Mouse (Mus musculus) CD4-positive helper T cell, adult 2 months (primary cell): ENCODE data around the gene Tgfa.

Experiments
- DNase-seq: peaks from one replicate; pipeline ENCODE4 v3.0.0-alpha.2; 2012; ENCODE audit warnings: low read depth, missing footprints, low spot score

Gene Tgfa

DNA sequence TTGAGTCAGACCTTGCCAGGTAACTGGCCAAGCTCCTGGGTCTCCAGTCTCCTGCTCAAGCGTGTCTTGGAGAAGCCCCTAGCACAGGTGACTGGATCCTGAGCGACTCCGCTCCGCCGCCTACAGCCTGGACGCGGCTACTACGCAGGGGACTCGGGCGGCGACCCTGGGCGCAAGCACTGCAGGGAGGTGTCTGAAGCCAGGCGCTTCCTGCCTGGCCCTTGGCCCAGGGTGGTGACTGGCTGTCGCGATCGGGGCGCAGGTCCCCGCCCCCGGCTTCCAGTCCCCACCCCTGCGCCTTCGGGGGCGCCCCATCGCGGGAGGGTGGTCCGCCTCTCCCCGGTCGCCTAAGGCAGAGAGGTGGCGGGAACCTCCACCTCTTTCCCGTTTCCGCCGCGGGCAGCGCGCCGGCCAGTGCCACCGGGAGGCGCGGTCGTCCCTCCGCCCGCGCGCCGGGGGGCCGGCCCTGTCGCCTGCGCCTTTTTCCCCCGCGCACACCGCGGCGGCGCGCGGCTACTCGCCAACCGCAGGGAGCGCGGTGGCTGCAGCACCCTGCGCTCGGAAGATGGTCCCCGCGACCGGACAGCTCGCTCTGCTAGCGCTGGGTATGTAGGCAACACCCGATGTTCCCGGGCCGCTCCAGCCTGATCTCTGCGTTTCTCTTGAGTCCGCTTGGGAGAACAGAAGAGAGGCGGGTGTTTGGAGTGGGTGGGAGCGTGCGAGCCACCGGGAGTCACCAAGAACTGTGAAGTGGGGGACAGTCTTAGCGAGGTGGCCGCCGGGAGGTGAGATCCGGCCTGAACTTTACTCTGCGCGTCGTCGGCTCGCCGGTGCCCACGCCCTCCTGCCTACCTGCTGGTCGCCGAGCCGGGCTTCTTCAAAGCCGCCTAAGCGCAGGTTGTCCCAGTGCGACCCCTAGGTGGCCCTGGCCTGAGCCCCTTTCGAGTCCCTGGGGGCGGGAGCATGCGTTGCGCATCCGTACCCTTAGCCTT, at the start of gene Tgfa:
TSS of gene Tgfa (plus strand) at position 283 of the 992 bp plus-strand sequence.
- no peak for DNase-seq

- peak; percentile 63 for DNase-seq
These were observed 46.5 kb upstream of the Tgfa start for GRCm38 (mm10) chr6:86148518-86148917.

DNA sequence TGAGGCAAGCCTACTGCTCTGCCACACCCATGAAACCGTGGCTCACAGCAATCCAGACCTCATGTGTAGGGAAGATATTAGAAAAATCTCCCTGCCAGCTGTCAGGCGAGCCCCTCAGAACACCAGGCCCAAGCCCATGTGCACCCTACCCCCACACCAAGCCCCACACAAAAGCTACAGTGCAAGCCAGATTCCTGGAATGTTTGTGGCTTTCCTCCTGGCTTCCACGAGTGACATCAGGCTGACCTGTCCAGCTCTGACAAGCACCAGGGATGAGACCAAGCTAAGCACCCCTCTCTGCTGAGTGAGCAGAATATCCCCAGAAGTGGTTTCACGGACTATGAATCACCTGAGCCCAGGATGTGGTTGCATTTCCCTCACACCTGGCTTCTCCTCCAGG, 46.0 kb upstream of the Tgfa start:
- DNase-seq: no peak

DNA sequence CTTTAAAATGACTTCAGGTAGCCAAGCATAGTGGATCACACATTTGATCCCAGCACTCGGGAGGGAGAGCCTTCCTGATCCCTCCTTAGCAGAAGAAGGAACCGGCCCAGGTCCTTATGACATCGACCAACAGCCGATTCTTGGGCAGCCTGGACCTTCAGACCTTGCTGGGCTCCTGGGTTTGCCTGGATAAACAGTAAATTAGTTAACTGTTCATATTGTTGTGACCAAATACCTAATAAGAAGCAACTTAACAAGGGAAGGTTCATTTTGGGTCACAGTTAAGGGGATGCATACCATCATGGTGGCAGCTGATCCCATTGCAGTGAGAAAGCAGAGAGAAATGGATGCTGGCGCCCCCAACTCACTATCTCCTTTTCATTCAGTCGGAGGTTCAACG, 42.3 kb upstream of the Tgfa start:
- no peak for DNase-seq

GRCm38 (mm10) chr6:86153436-86153990, 41.5 kb upstream of the Tgfa start:
- DNase-seq: no peak

DNA sequence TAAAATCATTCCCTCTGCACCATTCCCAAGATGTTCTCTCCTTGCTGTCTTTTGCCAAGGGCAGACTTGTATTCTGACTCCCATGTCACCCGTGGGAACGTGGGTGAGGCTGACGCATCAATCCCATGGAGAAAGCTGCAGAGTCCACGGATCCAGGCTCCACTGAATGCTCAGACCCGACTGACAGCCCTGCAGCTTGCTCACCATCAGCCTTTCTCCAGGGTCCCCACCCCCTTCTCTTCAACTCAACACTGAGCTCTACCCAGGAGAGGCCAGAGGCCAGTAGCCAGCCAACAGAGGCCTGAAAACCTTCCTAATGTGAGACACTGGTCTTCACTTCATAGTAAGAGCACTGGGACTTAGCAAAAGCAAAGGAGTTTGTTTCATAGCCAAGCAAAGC, 41.0 kb upstream of the Tgfa start:
- DNase-seq: no peak

DNA sequence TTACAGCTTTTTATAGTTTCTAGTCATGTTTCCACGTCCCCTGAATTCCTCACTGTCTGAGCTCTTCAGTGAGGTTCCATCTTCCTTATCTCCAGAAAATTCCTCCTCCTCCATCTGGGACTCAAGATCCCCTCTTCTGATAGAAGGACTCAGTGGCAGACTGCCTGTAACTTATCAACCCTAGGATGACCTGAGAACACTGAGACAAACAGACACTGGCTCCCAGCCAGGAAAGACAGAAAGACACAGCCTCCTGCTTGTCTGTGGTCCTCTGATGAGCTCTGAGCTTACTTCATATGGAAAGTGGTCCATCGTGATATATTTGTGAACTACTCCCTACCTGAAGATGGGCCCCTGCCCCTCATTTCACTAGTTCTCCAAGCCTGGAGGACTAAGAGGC, 40.5 kb upstream of the Tgfa start:
- DNase-seq: no peak

DNA sequence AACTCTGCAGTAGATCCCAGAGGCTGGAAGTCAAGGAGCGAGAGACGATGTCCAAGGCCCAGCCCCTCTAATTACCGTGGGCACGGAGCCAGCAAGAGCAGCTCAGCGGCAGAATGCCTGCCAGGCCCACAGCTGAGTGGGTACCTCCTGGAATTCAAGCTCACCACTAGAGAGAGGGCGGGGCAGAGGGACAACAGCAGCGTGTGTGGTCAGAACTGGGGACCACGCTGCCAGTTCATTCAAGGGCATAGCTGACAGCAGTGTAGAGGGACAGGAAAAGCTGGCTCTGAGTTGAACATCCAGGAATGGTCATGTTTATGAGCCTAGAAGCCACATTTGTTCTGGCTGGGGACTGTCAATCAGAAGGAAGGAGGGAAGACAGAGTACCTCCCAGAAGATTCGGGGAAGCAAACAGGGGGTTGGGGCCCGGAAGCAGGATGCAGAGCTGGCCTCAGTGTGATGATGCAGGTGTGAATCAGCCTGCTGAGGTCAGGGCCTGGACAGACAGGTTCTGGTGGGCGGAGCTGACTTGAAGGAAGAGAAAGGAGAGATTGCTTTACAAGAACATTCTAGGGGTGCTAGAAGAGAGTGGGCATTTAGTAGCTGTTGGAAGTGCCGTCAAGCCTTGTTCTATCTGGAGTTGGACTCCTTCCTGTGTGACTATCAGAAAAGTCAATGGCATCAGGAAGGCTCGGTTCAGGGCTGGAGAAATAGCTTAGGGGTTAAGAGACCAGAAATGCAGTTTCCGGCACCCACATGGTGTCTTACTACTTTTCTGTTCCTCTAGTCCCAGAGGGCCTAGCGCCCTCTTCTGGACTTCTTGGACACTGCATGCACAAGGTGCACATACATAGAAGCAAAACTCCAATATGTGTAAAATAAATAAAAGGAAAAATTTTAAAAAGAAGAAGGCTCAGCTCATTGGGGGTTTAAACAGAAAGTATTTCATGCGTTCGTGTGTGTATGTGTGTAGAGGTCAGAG, 37.5 kb upstream of the Tgfa start:
- DNase-seq: no peak

DNA sequence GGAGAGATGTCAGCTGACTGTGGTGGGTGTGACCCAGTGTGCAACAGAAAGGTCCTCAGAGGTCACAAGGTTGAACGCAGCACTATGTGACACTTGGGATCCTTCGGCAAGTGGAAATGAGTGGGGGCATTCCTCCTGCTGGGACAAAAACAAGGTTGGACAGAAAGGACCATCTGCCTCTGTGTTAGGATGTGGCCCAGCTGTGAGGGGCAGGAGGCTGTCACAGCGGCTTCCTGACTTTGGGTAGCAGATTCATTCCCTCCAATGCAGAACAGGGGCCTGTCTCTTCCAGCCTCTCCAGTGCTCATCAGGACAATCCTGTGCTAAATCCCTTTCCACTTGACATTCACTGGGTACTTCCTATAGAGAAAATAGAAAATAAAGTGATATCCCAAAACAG, 34.1 kb upstream of the Tgfa start:
- no peak for DNase-seq

DNA sequence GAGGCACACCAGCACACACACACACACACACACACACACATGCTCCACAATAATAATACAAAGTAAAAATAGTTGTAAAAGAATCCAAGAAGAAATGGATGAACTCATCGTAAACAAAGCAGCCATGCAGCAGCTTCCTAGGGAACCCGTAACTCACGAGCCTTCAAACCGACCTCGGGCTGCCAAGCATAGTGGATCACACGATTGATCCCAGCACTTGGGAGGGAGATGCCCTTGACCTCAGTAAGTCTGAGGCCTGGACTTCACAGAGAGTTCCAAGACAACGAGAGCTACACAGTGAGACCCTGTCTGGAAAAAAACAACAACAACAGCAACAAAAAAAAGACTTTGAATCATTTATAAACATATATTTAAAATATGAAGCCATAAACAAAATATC, 33.4 kb upstream of the Tgfa start:
- no peak for DNase-seq

DNA sequence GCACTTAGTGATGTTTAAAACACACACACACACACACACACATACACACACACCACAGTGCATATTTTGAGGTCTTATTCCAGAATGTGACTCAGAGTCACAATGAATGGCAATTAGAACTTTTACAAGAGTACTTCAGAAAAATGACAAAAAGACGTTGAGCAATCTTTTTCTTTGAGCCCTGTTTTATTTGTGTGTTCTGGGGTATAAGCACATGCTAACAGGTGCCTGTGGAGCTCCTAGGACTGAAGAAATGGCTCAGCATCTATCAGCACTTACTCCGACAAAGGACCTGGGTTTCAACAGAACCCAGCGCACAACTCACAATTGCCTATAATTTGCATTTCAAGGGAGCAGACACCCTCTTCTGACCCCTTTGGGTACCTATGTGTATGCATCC, 31.0 kb upstream of the Tgfa start:
- DNase-seq: no peak

DNA sequence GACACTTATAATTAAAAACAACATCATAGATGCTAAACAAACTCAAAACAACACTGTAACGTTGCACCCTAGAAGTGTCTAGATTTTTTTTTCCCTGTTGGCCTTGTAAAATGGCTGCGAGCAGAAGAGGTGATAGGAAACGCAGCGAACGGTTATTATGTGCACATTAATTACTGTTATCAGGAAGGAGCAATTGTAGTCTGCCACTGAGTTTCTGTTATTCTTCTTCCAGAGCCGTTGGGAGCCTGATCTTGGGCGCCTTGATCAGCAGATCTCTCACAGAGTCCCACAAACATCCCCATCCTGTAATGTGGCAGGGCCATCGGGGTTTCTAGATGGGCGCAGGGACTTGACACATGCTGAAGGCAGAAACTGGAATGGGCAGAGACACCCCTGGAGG, 28.6 kb upstream of the Tgfa start:
- no peak for DNase-seq

DNA sequence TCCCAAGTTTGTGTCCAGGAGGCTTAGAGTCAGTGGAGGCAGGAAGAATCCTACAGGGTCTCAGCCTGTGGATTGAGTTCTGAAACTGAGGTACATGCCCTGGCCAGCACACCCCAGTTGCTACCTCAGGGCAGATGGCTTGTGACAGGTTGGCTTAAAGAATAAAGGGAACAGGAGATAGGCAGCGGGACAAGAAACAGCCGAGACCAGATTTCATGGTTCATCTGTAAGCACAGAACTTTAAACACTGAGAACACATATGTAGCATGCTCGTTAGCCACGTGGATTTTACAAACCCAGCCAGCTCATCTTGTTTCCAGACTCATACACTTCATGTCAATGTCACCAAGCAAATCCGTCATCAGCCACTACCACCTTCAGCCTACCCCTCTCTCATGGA, 27.2 kb upstream of the Tgfa start:
- DNase-seq: no peak

DNA sequence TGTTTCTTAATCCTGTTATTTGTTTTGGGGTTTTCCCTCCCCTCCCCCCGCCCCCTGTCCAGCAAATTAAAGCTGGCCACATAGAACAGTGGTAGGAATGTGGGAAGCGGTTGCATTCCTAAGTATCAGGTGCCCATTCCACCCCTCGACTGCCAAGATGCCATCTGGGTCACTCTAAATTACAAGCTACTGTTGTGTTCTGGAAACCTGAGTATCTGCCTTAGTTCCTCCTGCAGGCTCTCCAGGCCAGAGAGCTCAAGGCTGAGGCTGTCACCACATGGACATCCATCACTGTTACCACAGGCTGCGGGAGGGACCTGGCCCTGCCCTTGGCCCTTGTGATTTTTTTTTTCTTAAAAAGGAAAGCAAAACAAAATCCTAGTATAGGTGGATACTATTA, 25.9 kb upstream of the Tgfa start:
- no peak for DNase-seq

DNA sequence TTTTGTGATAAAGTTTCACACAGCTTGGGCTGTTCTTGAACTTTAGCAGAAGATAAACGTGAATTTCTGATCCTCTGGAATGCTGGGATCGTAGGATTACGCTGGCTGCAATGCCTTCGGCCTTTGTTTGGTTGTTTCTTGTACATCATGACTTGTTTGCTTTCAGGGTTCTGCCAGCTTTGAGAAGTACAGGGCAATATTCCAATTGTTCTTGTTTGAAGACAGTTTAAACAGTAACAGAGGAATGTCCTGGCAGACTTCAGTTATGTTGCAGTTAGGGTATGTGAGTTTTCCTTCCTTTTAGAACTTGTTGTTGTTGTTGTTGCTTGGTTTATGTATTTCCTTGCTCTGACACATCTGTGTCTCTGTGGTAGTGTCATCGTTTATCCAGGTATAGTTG, 18.8 kb upstream of the Tgfa start:
- DNase-seq: no peak

- DNase-seq: no peak
These were observed 18.3 kb upstream of the Tgfa start for GRCm38 (mm10) chr6:86176721-86177120.

- DNase-seq: no peak
These were observed 17.6 kb upstream of the Tgfa start for GRCm38 (mm10) chr6:86177331-86177982.

DNA sequence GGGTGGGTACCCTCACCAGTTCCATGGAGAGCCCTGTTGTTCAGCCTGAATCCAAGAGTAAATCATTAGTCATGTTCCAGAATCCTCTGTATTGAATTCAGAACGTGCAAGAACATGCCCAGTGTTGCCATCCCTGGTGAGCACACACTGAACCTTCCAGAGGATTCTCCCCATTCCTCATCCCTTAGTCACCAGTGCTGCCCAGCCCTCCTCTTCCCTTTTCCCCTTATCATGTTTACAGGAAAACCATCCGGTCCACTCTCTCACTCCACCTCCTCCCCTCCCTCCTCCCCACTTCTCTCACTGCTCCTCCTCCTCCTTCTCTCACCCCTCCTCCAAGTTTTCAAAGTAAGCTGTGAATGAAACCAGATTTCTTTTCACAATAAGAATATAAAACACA, 14.4 kb upstream of the Tgfa start:
- DNase-seq: no peak

DNA sequence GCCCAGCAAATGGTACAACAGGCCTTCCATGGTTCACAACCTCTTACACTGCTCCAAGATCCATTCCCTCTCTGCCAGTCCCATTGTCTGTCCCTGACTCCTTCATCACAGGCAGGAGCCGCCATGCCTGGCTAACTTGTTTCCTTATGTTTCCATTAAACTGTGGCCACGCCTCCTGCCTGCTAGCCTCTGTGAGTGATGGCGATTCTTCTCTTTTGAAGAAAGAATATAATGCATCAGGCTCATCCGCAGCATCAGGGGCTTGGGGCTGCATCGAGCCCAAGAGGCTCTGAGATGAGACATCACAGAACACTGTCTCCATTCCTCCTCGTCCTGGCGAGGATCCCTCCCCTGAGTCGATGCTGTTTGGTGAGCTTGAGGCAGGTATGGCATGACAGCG, 13.0 kb upstream of the Tgfa start:
- no peak for DNase-seq

GRCm38 (mm10) chr6:86182626-86183025, 12.4 kb upstream of the Tgfa start:
- no peak for DNase-seq

- DNase-seq: no peak
These were observed 8.7 kb upstream of the Tgfa start for GRCm38 (mm10) chr6:86186106-86186955.
